Mouse (Mus musculus) heart, postnatal 0 days (tissue): ENCODE measurements at regions not wholly inside any gene's neighbourhood (a gene's known extent, or its start where the extent isn't known, plus 50 kb on each side); places are given as distances from the start of the nearest gene placed in this dataset.

Experiments used
- CTCF ChIP-seq: IDR thresholded peaks from 2 replicates; pipeline ENCODE4 v1.5.1; 2016; ENCODE audit warnings: antibody characterized with exemption, control low read depth, low read depth
- EP300 ChIP-seq: IDR thresholded peaks from 2 replicates; pipeline ENCODE4 v1.6.1; 2016; ENCODE audit warnings: antibody characterized with exemption, low read depth

- no peak for TF ChIP-seq CTCF
- TF ChIP-seq EP300 = no peak
Observed at GRCm38 (mm10) chr5:111881517-111881916, 147.8 kb downstream of the Gm26897 start.
